Mouse (Mus musculus) cerebellum, adult 2 months (tissue): ENCODE results near the gene Sik1.

Experiments
- CTCF ChIP-seq: fragments of 200-500 bp; IDR thresholded peaks from 2 replicates; pipeline ENCODE4 v1.5.1; 2011; ENCODE audit warnings: low read depth, mild to moderate bottlenecking, control low read depth, low read length, moderate library complexity, borderline replicate concordance; ENCODE audit not compliant: insufficient read depth
- POLR2A ChIP-seq: fragments of 200-500 bp; IDR thresholded peaks from 2 replicates; pipeline ENCODE4 v1.6.1; 2011; ENCODE audit warnings: low read length, control low read depth, borderline replicate concordance; ENCODE audit not compliant: insufficient read depth

- TF ChIP-seq POLR2A, result no peak
- TF ChIP-seq CTCF, result no peak
Observed at GRCm38 (mm10) chr17:31877181-31877581, 21.6 kb upstream of the Sik1 start.
